Mouse (Mus musculus) liver, postnatal 0 days (tissue): ENCODE data around the gene Car5b. TPM values are rescaled to one million over a fixed set of nuclear protein-coding genes. Genes with fewer than 3 reads are reported as not detected.

Experiments
- ATAC-seq: fragments of 200-750 bp; cut with Nextera tagmentation; 2 replicates; pipeline ENCODE4 v1.8.0; 2017; ENCODE audit warnings: mild to moderate bottlenecking, moderate library complexity
- DNase-seq: peaks from one replicate; pipeline ENCODE4 v3.0.0-alpha.2; 2016
- H3K27ac ChIP-seq: fragments of 300-500 bp; sonication (generic); 2 replicates; pipeline ENCODE4 v1.5.1; 2014; ENCODE audit warnings: antibody characterized with exemption, moderate library complexity, mild to moderate bottlenecking, low read depth
- H3K27me3 ChIP-seq: fragments of 300-500 bp; sonication (generic); 2 replicates; pipeline ENCODE4 v1.6.1; 2014; ENCODE audit warnings: low read length, control low read depth, mixed read lengths; ENCODE audit not compliant: insufficient read depth
- H3K36me3 ChIP-seq: fragments of 300-500 bp; sonication (generic); replicated peaks from 2 replicates; pipeline ENCODE4 v1.6.1; 2014; ENCODE audit warnings: mild to moderate bottlenecking, control low read depth, low read length, moderate library complexity, mixed read lengths; ENCODE audit not compliant: insufficient read depth
- H3K4me1 ChIP-seq: fragments of 300-500 bp; sonication (generic); 2 replicates; pipeline ENCODE4 v1.6.1; 2014; ENCODE audit warnings: antibody characterized with exemption, mild to moderate bottlenecking, control low read depth; ENCODE audit not compliant: insufficient read depth
- H3K4me2 ChIP-seq: fragments of 300-500 bp; sonication (generic); 2 replicates; pipeline ENCODE4 v1.6.1; 2014; ENCODE audit warnings: low read depth, mild to moderate bottlenecking, low read length, moderate library complexity, mixed read lengths
- H3K4me3 ChIP-seq: fragments of 300-500 bp; sonication (generic); 2 replicates; pipeline ENCODE4 v1.5.1; 2014; ENCODE audit warnings: low read depth, low read length
- H3K9ac ChIP-seq: fragments of 300-500 bp; sonication (generic); replicated peaks from 2 replicates; pipeline ENCODE4 v1.6.1; 2014; ENCODE audit warnings: mild to moderate bottlenecking, moderate library complexity
- H3K9me3 ChIP-seq: fragments of 300-500 bp; sonication (generic); 2 replicates; pipeline ENCODE4 v1.6.1; 2016; ENCODE audit warnings: mild to moderate bottlenecking, control low read depth, low read length, mixed read lengths
- CTCF ChIP-seq: sonication (generic); IDR thresholded peaks from 2 replicates; pipeline ENCODE4 v1.5.1; 2016; ENCODE audit warnings: antibody characterized with exemption, low read depth
- EP300 ChIP-seq: IDR thresholded peaks from 2 replicates; pipeline ENCODE4 v1.6.1; 2016; ENCODE audit warnings: antibody characterized with exemption, low read depth, mild to moderate bottlenecking
- WGBS: fragments of 180-500 bp; shearing (Covaris S2); extraction: QIAGEN DNeasy Blood & Tissue Kit; methylation state at CpG from one replicate; pipeline ENCODE4 v1.1.7; 2014; ENCODE audit not compliant: insufficient replicate concordance; 5-methylcytosine and 5-hydroxymethylcytosine counted together
- polyA plus RNA-seq: library from polyadenylated mRNA; unstranded; fragments of >200 nt; fragmentation: Nextera tagmentation; extraction: Ambion mirVana; gene quantifications from 2 replicates; pipeline ENCODE4 v1.2.1, GENCODE M21; 2015

Car5b gene
- polyA plus RNA-seq, 1 experiment from 2014 or later, result 0.19 TPM

DNA sequence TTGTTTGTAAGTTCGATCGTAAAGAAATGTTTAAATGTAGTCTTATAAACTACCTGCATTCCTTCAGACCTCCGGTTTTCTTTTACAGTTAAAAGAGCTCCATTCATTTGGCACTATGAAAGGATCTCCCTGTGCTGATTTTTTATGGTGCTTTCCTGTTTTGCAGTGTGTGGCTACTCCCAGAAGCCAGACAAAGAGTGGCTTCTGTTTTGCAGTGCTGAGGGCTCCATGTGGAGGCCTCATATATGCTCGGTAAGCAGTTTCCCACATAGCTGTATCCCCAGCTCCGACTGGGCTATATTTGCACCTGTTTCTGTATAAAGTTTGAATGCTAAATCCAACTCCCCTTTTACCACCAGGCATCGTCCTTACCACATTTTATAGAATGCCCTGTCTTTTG is 45.7 kb downstream of the Car5b start:
- Histone ChIP-seq H3K27ac (no peak overlapping the region), H3K4me3 (no peak overlapping the region), H3K9ac (no peak overlapping the region), H3K36me3 (no peaks in the 10 kb centered on the region), H3K4me1 (no peaks in the 10 kb centered on the region), H3K4me2 (no peak overlapping the region), H3K9me3 (no peaks in the 10 kb centered on the region), H3K27me3 (peaks cover 3% of the 10 kb centered on the region; the same call in 1 of the 2 replicates)
- TF ChIP-seq CTCF (no peak), EP300 (no peak)
- WGBS, result 81% methylated on average over 6 of the region's 6 CpGs
- DNase-seq (no peak), ATAC-seq (no peak)

DNA sequence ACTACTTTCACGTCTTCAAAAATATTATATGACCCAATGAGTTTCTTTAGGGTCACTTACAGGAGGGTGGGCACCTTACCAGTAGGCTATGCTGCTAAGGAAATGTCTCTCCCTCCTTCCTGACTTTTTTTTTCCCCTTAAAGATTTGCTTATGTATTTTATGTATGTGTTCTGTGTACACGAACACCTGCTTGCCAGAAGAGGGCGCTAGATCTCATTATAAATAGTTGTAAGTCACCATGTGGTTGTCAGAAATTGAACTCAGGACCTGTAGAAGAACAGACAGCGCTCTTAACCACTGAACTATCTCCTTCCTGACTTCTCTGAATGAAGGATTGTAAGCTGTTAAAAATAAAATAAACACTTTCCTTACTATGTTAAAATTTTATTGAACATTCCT is 46.3 kb downstream of the Car5b start:
- DNase-seq, result no peak
- no peak overlapping the region for H3K27ac ChIP-seq
- H3K4me2 ChIP-seq, result no peak overlapping the region
- H3K9me3 ChIP-seq, result no peaks in the 10 kb centered on the region
- H3K4me3 ChIP-seq, result no peak overlapping the region
- H3K36me3 ChIP-seq, result no peaks in the 10 kb centered on the region
- H3K27me3 ChIP-seq, result no peaks in the 10 kb centered on the region
- ATAC-seq, result no peak
- WGBS, result 47% methylated on average over 4 of the region's 4 CpGs
- no peak overlapping the region for H3K9ac ChIP-seq
- TF ChIP-seq EP300 (no peak), CTCF (peak; percentile 39; the same call in 1 of the 2 replicates)
- no peaks in the 10 kb centered on the region for H3K4me1 ChIP-seq

GRCm38 (mm10) chrX:163981092-163981491 is 46.7 kb downstream of the Car5b start:
- WGBS, result 91% methylated on average over 1 of the region's 1 CpGs
- Histone ChIP-seq H3K36me3 (no peaks in the 10 kb centered on the region), H3K27ac (no peak overlapping the region)

GRCm38 (mm10) chrX:163958467-163958875 is 69.3 kb downstream of the Car5b start, which contains the start of gene Zrsr2:
TSS of gene Zrsr2 (minus strand) at chrX:163958661.
- 6% methylated on average over 18 of the region's 29 CpGs for WGBS

More at GRCm38 (mm10) chrX:163981092-163981491, 46.7 kb downstream of the Car5b start:
- Histone ChIP-seq H3K4me2 (no peak overlapping the region), H3K4me1 (no peaks in the 10 kb centered on the region), H3K27me3 (no peaks in the 10 kb centered on the region), H3K9ac (no peak overlapping the region), H3K4me3 (no peak overlapping the region), H3K9me3 (no peaks in the 10 kb centered on the region)
- ATAC-seq, result no peak
- TF ChIP-seq EP300, result no peak
- no peak for TF ChIP-seq CTCF
- no peak for DNase-seq

DNA sequence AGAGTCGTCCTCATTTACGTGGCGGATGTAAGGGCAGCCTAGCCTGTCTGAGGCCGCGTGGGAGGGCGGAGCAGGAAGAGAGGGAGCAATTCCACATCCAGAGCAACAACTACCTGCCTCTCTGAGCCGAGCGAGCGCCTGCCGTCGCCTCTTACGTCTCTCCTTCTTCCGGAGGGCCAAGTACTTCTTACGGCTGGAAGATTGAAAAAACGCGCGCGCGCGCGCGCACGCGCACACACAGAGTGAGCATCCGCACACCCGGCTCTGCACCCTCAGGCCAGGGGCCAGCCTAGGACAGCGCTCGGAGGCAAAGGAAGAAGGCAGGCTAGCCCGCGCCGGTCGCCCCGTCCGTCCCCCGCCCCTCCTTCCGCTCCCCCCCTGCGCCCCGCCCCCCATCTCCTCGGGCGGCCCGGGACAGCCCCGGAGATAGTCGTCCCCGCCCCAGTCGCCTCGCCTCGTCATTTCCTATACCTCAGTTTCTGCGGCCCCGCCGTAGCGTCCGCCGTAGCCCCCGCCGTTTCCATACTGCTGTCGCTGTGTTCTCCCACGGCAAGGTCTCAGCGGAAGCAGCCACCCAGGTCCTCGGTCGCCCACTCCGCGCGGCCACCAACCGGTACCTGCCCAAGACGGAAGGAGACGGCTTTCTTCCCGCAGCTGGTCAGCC is 69.9 kb downstream of the Car5b start:
- TF ChIP-seq CTCF, result no peak
- no peak for TF ChIP-seq EP300
- Histone ChIP-seq H3K27ac (peak overlapping the region; percentile 95), H3K4me3 (peak overlapping the region; percentile 67), H3K9ac (peak overlapping the region; percentile 69), H3K27me3 (no peaks in the 10 kb centered on the region), H3K4me2 (peak overlapping the region; percentile 75), H3K9me3 (no peaks in the 10 kb centered on the region), H3K4me1 (no peaks in the 10 kb centered on the region), H3K36me3 (peaks cover 19% of the 10 kb centered on the region; the same call in 1 of the 2 replicates)
- peak; percentile 84 for DNase-seq
- peak; percentile 92 for ATAC-seq
- WGBS, result 19% methylated on average over 30 of the region's 67 CpGs

More at GRCm38 (mm10) chrX:163958467-163958875, 69.3 kb downstream of the Car5b start, which contains the start of gene Zrsr2:
- peak within 1 kb of the TSS; percentile 95 for H3K27ac ChIP-seq
- H3K4me2 ChIP-seq, result peak within 1 kb of the TSS; percentile 75
- no peaks in the 10 kb centered on the region for H3K27me3 ChIP-seq
- H3K4me3 ChIP-seq, result peak within 1 kb of the TSS; percentile 67
- no peaks in the 10 kb centered on the region for H3K9me3 ChIP-seq
- TF ChIP-seq CTCF (no peak), EP300 (no peak)
- DNase-seq (peak; percentile 90), ATAC-seq (peak; percentile 90)
- H3K9ac ChIP-seq, result peak within 1 kb of the TSS; percentile 69
- peaks cover 15% of the 10 kb centered on the region; the same call in 1 of the 2 replicates for H3K36me3 ChIP-seq
- no peaks in the 10 kb centered on the region for H3K4me1 ChIP-seq

DNA sequence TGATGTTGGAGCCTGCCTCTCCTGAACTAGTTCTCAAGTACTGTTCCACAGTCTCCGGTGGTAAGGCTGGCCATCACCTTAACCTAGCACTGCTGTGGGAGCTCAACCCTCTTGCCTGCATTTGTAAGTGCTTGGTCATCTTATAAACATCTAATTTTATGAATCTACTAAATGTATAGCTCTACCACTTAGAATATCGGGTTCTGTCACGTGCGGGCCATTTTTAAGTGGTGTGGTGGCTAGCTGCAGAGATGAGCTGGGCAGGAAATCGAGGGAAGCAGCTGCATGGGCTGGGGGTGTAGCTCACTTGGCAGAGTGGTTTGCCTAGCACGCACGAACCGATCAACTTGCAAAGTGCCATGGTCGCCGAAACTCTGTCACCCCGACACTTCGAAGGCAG is 70.4 kb downstream of the Car5b start:
- H3K27ac ChIP-seq, result peak overlapping the region; percentile 95
- no peak for TF ChIP-seq CTCF
- TF ChIP-seq EP300, result no peak
- DNase-seq (no peak), ATAC-seq (peak; percentile 4; the same call in 1 of the 2 replicates)
- H3K36me3 ChIP-seq, result peaks cover 21% of the 10 kb centered on the region; the same call in 1 of the 2 replicates
- H3K9me3 ChIP-seq, result no peaks in the 10 kb centered on the region
- peak overlapping the region; percentile 69 for H3K9ac ChIP-seq
- H3K4me2 ChIP-seq, result peak overlapping the region; percentile 75
- peak overlapping the region; percentile 67 for H3K4me3 ChIP-seq
- H3K4me1 ChIP-seq, result no peaks in the 10 kb centered on the region
- whole genome bisulfite sequencing, result 21% methylated on average over 12 of the region's 12 CpGs
- H3K27me3 ChIP-seq, result no peaks in the 10 kb centered on the region
